Mouse (Mus musculus): Measurements from ENCODE around the gene Rbpjl. TPM values are rescaled to one million over a fixed set of nuclear protein-coding genes. Genes with fewer than 3 reads are reported as not detected.

Gene Rbpjl
- polyA plus RNA-seq (2012; rRNA removed), result 0.01 TPM in 1 of 2 replicates, not detected in the other

DNA sequence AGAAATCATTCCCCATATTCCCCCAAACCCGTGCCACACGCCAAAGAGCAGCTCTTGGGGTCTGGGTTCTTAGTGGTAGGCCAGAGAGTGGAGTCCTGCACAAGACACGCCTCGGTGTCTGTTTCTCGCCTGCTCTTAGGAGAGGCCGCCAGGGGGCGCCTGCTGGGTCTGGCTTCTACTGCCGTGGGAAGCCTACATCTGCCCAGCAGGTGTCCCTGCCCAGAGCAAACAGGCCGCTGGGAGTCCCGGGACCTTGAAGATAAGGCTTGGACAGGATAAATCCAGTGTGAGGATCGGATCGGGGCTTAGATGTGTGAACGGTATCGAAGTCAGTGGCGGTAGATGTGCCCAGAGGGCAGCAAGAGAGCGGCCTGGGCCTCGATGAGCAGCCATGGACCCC is at the start of gene Rbpjl:
Gene Rbpjl (plus strand): TSS at position 236 of the 400 bp plus-strand sequence.
- peak; percentile 67 for DNase-seq (ENCODE audit: low spot score)

DNA sequence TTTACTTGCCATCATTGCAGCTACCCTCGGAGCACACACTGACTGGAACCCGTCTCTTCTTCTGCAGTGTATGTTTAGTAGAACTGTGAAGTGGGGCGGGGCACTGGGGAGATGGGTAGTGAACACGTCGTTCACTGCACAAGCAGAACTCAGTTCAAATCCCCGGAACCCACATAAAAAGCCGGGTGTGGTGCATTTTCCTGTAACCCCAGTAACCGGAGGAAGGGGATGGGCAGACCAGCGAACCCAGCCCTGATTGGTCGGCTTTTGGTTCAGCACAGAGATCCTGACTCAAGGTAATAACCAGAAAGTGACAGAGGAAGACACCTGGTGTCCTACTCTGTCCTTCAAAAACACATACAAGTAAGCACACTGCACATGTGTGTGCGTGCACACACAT is 49.6 kb upstream of the Rbpjl start:
- DNase-seq (ENCODE audit: low spot score), result no peak

DNA sequence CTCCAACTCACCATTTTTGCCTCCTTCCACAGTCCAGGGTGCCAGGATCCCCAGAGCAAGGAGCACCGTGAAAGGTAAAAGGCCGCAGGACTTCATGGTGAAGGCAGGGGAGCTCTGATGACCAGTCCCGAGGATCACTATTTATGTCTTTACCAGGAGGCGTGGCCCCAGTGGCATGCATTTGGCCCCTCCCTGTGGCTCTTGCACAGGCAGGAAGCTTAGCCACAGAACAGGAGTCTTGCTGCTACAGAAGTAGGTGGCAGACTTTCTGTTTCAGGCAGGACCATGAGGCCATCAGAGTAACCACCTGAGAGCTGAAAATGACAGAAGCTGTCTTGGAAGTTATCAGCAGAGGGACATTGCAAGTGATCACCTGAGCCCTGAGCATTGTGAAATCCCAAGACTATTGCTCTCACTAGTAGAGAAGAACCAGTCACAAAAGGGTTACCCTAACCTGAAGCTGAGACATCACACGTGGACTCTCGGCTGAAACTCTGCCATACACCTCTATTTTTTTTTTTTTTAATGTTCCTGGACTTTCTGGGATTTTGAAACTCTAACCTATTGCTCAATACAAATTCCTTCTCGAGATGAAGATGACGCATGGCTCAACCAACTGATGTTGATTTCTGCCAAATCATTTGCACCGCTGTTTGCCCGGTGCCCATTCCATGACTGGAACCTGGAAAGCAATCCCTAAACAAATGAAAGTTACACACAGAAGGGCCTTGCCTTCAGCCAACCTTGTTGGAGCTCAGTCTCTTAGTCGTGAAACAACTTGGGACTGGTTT is 46.6 kb upstream of the Rbpjl start:
- DNase-seq (ENCODE audit: low spot score), result no peak

DNA sequence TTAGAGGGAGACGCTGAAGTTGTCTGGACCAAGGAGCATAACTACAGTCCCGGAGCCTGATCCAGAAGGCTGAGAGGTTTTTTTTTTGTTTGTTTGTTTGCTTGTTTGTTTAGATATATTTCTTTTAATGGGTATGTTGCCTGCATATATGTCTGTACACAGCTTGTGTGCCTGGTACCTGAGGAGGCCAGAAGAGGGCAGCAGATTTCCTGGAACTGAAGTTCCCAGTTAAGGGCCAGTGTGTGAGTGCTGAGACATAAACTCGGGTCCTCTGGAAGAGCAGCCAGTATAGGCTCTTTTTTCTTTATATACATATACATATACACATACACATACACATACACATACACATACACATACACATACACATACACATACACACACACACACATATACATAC is 44.6 kb upstream of the Rbpjl start:
- no peak for DNase-seq (ENCODE audit: low spot score)

DNA sequence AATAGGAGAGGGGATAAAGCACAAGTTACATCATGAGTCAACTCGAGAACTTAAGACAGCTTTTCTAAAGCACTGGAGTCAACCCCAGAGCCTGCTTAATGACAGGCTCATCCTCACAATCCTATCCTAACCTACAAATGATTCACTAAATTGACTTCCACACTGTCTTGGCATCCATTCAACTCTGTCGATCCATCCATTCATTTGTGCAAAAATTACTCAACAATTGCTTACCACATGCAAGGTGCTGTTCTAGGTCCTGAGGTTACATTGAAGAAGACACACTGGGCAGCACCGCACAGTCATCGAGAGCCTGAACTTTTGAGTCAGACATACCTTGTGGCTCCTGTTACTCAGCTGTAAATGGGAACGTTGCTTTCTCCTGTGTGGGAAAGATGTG is 43.9 kb upstream of the Rbpjl start:
- no peak for DNase-seq (ENCODE audit: low spot score)

DNA sequence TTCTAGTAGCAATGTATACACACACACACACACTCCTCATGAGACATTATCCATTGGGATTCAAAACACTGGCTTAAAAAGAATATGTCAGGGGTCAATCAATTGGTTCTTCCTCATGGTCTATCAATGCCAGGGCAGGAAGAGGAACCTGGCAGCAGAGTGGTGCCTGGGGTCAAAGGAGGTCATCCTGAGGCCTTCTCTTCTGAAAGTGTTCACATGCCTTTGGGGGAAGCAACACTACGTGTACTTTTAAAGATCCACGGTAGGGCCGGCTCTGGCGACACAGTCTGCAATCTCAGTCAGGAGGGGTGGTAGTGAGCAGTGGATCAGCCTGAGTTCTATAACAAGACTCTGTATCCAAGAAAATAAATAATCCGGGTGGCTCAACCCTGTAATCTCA is 43.3 kb upstream of the Rbpjl start:
- DNase-seq (ENCODE audit: low spot score), result no peak

GRCm38 (mm10) chr2:164360974-164361657 is 41.8 kb upstream of the Rbpjl start:
- no peak for DNase-seq (ENCODE audit: low spot score)

DNA sequence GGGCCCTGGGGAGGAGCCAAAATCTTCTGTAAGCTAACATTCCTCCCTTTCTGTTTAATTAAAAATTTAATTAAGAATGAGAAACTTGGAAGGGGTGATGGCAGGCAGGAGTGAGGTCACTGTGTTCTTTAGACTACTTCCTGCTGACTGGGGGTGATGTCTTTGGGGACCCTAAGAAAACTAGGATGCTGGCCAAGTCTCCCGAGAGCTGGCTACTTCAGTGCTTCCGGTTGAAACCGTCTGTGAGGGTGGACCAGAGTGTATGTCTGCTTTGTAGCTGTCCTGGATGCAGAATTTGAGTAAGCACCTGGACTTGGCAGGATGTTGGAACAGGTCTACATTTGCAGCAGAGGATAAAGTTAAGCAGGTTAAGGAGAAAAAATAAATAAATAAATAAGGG is 36.0 kb upstream of the Rbpjl start:
- no peak for DNase-seq (ENCODE audit: low spot score)

- no peak for DNase-seq (ENCODE audit: low spot score)
These were observed 34.3 kb upstream of the Rbpjl start for GRCm38 (mm10) chr2:164368620-164369105.

DNA sequence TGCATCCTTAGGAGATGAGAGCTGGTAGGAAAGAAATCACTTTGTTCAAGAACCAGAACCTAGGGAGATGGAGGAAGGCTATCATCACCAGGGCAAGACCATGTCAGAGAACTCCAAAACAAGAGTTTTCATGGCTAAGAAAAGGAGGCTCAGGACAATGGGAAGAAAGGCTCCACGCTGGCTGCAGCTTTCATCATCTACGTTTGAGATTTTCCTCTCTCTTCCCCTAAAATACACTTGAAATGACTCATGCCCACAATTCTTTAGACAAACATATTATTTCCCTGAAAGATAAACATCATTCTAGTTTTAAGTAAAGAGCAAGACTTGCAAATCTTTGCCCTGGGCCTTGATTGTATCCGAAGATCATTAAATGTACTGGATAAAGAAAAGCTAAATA is 31.6 kb upstream of the Rbpjl start:
- no peak for DNase-seq (ENCODE audit: low spot score)

GRCm38 (mm10) chr2:164372408-164373053 is 30.4 kb upstream of the Rbpjl start:
- DNase-seq (ENCODE audit: low spot score), result no peak

DNA sequence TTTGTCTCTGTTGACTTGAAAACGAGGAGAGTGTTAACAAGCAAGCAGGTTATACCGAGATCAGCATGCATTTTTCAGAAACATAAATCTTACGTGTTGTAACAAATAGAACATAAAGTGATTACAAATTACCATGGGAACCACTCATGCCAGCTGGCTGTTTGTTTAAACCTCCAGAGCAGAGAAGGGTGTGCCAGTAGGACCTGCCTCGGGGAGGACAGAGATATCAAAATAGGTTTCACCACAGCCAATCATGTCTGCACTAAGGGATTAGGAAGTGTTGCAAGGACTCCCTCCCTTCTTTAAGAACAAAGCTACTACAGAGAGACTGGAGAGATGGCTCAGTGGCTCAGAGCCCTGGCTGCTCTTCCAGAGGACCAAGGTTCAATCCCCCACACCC is 29.8 kb upstream of the Rbpjl start:
- no peak for DNase-seq (ENCODE audit: low spot score)

- DNase-seq (ENCODE audit: low spot score), result no peak
These were observed 25.2 kb upstream of the Rbpjl start for GRCm38 (mm10) chr2:164377478-164378426.

DNA sequence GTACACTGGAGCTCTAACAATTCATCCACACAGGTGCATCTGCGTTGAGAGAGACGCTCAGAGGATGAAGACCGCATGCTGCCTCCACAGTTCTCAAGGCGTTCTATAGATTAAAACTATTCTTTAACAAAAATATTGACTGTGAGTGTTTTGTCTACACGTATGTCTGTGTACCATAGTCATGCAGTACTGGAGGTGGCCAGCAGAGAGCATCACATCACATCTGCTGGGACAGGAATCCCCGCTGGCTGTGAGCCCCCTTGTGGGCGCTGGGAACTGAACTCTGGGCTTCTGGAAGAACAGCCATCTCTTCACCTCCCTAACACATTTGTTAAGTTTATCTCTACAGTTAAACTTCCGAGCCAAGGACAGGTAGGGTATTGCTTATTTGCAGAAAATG is 21.2 kb upstream of the Rbpjl start:
- no peak for DNase-seq (ENCODE audit: low spot score)

GRCm38 (mm10) chr2:164382971-164383370 is 20.0 kb upstream of the Rbpjl start:
- DNase-seq (ENCODE audit: low spot score), result no peak

GRCm38 (mm10) chr2:164383656-164384399 is 19.1 kb upstream of the Rbpjl start:
- no peak for DNase-seq (ENCODE audit: low spot score)

GRCm38 (mm10) chr2:164385927-164386763 is 16.8 kb upstream of the Rbpjl start:
- no peak for DNase-seq (ENCODE audit: low spot score)

DNA sequence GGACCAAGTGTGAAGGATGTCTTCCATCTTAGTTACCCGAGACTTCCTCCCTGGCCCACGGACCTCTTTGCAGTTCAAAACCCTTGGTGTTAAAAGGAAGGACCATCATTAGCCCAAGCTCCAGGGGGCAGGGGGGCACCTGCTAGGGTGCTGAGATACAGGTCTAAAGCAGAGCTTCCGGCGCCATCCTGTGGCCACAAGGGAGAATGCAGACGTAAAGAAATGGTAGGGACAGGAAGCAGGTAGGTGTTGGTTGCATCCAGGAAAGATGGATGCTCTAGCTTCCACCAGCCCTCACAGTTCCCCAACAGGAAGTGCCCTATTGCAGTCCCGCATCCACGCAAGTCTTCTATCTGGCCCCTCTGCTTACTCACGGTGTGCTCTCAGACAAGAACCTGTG is 16.0 kb upstream of the Rbpjl start:
- DNase-seq (ENCODE audit: low spot score), result no peak

DNA sequence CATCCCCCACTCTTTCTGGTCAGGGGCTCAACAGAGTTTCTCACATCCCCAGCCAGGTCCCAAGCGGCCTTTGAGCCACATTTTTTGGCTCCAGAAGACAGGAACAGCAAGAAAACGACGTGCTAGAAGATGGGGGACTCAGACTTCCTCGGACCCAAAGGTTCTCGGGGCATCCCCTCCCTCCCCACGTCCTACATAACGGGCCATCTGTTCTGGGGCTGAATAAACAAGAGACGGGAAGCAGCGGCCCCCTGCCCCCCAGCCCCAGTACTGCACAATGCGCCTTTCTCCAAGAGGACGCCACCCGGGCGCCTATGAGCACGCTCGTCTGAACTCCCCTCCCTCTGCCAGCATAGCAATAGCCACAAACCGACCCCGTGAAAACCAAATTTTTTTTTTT is 13.9 kb upstream of the Rbpjl start, which contains the start of gene Slpi:
Gene Slpi (minus strand): TSS at position 76 of the 400 bp plus-strand sequence.
- DNase-seq (ENCODE audit: low spot score), result no peak

DNA sequence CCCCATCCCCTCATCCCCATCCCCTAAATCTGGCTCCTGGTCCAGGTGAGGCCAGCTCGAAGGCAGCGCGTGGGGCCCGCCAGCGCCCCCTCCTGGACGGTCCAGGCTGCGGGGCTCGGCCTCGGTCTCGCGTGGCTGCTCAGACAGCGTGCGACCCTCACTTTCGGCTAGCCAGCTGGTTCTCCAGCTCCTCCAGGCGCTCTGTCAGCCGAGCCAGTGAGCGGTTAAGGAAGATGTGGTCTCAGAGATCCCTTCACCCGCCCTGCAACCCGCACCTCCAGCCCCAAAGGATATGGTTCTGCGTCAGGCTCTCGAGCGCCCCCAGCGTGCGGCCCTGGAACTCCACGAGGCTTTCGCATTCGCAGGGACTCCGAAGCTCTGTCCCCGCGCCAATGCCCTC is 13.4 kb upstream of the Rbpjl start:
- DNase-seq (ENCODE audit: low spot score), result peak; percentile 73
